Mouse (Mus musculus): ENCODE results near the gene Dda1.

Dda1 gene

DNA sequence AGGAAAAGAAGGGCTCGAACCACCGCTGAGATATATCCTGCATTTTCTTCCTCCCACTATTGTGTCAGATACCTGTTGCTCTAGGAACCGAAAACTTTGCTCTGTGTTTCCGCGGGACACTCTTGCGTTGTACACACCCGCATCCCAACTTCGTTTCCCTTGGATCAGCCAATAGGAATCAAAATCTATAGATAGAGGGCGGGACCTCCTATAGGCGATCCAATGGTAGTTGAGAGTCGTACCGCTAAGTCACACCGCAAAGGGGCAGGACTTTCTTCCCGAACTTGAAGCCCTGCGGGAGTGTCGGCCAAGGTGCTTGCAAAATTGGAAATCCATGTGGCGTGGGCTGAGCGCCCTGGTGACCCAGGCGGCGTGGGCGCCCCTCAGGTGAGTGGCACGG is 19.5 kb downstream of the Dda1 start:
- peak; percentile 88 to 97 for DNase-seq (ENCODE audit: inconsistent age in 2 of 2, low spot score in 1 of 2)

DNA sequence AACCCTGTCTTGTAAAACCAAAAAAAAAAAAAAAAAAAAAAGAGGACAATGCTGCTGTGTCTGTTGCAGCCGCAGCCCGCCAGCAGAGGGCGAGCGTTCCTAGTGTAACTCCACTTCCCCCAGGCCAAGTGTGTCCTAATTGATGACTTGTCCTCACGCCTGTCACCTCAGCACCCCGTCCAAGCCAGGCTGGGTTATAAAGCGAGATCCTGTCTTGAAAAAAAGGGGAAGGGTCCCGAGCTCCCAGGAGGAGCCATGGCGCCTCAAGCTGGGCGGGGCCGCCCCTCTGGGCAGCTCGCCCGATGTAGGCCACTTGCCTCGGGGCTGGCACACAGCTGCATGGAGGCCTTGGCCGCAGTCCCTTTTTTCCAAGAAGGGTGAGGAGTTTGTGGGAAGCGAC is 26.0 kb downstream of the Dda1 start:
- peak; percentile 85 to 96 for DNase-seq (ENCODE audit: inconsistent age in 2 of 2, low spot score in 1 of 2)

DNA sequence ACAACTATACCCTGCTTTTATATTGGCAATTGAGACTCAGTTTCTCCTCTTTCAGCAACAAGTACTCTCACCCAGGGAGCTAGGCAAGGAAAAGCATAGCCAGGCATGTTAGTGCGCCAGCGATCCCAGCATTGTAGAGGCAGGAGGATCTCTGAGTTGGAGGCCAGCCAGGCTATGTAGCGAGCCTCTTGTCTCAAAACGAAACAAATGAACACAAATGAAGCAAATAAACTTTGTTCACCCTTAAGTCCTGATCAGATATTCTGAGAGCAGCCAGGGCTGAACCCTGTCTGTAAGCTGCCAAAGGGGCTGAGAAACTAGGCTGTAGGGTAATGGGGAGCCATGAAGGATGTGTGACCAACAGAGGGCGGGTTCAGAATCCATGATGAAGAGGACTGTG is 26.8 kb downstream of the Dda1 start:
- DNase-seq (ENCODE audit: inconsistent age in 2 of 2, low spot score in 1 of 2), result peak; percentile 31 to 71

DNA sequence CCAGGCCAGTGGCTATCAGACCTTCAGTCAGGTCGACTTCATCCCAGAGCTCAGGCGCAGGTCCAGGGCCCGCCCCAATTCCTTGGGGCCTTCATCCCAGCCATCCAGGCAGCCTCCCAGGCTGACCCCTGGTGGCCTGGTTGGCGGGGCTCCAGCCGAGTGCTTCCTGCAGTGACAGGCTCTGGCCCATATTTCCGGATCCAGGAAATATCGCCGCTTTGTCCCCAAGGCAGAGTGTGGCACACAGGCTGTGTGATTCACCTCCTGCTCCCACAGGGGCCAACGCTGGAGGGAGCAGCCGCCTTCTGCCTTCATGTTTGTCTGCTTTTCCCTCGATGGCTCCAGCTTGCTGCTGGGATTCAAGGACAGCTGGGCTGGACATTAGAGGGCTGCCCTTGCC is 27.5 kb downstream of the Dda1 start:
- peak; percentile 94 to 98 for DNase-seq (ENCODE audit: inconsistent age in 2 of 2, low spot score in 1 of 2)

DNA sequence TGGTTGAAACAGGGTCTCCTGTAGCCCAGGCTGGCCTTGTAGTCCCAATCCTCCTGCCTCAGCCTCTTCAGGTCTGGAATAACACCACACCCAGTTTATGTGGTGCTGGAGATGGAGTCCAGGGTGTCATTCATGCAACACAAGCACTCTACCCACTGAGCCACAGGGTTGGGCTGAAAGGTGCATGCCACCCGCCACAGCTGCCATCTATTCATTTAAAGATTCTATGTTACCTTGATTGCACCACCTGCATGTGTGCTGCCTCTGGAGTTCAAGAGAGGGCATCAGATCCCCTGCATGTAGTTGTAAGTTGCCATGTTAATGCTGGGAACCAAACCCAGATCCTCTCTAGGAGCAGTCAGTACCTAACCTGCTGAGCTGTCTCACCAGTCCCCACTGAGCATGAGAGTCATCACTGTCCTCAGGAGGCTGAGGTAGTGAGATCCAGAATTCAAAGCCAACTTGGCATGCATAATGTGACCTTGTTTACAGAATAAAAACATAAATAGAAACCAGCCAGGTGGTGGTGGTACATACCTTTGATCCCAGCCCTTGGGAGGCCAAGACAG is 28.2 kb downstream of the Dda1 start:
- peak in 1 of 2 experiments; percentile 63 for DNase-seq (ENCODE audit: inconsistent age in 2 of 2, low spot score in 1 of 2)

DNA sequence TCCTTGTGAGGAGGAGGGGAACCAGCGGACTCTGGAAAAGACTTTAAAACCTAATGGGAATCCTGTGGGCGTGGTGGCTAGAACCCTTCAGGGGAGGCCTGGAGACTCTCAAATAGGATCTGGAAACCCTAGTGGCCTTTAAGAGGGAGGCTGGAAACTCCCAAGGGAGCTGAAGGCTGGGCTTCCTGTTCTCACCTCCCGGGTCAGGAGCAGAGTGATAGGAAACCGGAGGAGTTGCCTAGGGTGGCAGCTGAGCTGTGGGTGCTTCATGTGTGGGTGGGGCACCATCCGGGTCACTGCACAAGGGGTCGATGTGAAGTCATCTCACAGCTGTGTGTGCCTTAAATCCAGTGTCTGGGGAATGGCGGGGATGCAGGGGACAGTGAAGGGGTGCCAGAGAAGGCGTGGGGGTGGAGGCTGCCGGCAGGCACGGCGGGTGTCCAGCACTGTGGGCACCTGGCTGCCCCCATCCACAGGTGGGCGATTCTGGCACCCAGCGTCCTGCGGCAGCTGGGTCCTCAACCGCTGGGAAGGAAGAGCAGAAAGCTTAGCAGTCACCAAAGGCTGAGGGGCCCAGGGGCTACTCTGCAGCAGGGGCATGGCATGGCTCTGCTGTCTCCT is 29.0 kb downstream of the Dda1 start:
- peak; percentile 67 to 79 for DNase-seq (ENCODE audit: inconsistent age in 2 of 2, low spot score in 1 of 2)

DNA sequence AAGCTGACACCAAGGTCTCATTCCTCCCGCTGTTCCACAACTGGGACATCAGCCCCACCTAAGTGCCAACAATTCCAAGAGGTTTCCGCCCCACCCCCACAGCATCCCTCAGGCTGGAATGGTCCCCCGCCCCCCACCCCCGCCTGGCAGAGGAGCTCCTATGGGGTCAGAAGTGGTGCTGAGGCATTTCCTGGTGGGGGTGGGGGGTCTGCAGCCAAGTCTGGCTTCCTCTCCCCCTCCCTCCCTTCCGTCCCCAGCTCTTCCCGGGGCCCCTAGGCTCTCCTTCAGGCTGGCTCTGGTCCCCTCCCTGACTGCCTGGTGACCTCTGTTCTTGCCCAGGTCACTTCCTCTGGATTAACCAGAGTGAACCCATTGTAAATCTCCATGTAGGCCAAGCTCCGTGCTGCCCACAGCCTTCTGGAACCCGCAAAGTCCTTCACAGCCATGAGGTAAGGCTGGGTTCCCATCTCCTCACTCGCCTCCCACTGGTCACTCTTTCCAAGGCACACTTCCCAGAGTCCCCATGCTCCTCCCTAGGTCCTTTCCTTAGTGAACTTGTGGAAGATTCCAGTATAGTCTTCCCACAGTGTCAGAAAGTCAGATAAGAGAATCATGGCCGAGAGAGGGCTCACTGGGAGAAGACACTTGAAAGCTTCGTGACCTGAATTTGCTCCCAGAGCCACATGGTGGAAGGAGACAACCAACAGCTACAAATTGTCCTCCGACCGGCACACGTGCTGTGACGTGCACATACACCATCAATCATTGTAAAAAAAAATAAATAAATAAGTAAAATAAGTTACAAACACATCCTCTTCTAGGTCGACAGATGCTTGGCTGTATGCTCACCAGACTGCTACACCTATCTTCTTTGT is 30.1 kb downstream of the Dda1 start:
- DNase-seq (ENCODE audit: inconsistent age in 2 of 2, low spot score in 1 of 2), result peak; percentile 49 to 72

DNA sequence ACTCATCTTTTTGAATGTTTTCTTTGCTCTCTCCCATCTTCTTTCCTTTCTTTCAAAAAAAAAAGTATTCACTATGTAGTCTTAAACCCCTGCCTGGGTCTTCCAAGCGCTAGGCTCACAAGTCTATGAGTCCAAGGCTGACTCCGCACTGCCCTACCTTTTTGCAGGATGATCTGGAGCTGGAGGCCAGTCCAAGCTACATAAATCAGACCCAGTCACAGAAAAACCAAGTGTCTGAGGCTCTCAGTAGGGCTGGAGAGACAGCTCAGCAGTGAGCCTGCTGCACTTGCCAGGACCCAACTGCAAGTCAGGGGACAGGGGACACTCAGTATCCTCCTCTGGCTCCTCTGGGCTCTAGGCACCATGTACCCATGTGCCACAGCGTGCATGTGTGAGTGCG is 35.4 kb downstream of the Dda1 start:
- peak in 1 of 2 experiments; percentile 70 for DNase-seq (ENCODE audit: inconsistent age in 2 of 2, low spot score in 1 of 2)

DNA sequence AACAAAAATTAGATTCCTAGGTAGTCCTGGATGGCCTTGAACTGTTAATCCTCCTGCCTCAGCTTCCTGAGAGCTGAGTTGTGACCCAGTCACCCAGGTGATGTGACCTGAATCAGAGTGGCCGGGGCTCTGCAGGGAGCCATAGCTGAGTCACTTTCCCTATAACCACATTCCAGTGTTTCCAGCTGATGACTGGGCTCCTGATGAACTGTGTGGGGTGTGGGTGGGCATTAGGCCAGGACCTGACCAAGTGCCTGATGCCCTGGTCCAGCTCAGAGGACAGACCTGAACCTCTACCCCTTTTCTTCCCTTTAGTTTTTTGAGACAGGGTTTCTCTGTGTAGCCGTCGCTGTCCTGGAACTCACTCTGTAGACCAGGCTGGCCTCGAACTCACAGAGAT is 36.3 kb downstream of the Dda1 start:
- DNase-seq (ENCODE audit: inconsistent age in 2 of 2, low spot score in 1 of 2), result no peak

DNA sequence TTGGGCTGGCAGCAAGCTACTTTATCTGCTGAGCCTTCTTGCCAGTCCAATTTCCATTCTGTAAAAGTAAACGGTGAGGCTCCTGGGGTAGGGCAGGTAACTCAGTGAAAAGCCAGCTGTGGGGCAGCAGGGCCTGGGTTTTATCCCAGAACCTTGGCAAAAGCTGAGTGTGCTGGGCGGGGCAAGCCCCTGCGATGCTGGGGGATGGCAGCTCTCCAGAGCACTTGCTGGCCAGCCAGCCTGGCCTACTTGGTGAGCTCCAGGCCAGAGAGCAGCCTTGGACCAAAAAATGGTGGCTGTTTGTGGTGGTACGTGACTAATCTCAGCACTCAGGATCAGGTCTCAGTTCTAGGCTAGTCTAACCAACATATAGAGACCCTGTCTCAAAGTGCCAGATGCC is 37.0 kb downstream of the Dda1 start:
- DNase-seq (ENCODE audit: inconsistent age in 2 of 2, low spot score in 1 of 2), result peak in 1 of 2 experiments; percentile 73

DNA sequence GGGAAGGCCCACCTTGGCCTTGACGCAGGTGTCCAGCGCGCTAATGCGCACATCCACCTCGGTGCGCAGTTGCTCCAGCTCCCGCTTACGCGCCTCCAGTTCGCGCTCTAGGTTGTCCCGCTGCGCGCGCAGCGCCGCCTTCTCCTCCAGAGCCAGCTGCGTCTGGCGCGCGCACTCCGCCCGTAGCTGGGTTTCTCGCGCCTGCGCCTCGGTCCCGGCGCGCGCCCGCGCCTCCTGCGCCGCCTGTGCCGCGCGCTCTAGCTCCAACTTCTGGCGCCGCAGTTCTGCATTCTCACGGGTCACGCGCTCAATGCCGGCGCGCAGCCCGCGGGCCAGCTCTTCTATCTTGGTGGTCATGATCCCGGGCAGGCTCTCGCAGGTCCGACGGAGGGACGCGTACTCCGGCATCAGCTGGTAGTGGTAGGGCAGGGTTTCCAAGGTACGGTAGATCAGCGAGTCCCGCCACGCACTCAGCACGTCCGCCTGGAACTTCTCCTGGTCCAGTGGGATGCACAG is 38.6 kb downstream of the Dda1 start:
- DNase-seq (ENCODE audit: inconsistent age in 2 of 2, low spot score in 1 of 2), result peak; percentile 78 to 92

DNA sequence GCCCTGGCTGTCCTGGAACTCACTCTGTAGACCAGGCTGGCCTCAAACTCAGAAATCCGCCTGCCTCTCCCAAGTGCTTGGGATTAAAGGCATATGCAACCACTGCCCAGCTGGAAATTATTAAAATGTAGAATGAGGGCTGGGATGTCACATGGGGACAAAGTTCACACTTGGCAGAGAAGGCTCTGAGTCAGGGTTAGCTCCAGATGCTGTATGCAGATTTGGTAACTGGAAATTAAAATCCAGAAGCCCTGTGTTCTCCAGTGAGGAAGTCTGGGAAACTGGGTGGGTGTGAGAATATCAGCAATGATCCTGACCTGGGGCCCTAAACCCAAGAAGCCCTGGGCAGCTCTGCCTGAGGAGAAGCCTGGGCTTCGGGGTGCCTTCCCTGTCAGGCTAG is 40.3 kb downstream of the Dda1 start:
- no peak for DNase-seq (ENCODE audit: inconsistent age in 2 of 2, low spot score in 1 of 2)

DNA sequence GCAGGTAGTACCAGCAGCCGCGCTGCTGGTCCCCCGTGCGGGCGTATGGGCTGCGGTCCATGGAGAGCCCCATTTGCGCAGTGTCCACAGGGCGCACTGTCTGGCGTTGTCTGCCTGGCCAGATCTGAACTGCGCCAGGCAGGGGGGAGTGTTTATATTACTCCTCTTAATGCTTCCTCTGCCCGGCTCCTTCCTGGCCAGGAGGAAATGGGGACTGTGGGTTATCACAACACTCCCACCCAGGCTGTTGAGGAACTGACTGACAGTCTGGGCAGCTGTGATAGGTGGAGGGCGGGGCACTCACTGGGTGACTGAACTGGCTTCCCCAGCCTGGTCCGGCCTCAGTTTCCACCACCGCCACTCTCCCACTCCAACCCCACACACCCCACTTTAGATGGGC is 42.6 kb downstream of the Dda1 start, which contains the start of gene Plvap:
Gene Plvap (minus strand): TSS at position 109 of the 400 bp plus-strand sequence.
- peak in 1 of 2 experiments; percentile 64 for DNase-seq (ENCODE audit: inconsistent age in 2 of 2, low spot score in 1 of 2)

DNA sequence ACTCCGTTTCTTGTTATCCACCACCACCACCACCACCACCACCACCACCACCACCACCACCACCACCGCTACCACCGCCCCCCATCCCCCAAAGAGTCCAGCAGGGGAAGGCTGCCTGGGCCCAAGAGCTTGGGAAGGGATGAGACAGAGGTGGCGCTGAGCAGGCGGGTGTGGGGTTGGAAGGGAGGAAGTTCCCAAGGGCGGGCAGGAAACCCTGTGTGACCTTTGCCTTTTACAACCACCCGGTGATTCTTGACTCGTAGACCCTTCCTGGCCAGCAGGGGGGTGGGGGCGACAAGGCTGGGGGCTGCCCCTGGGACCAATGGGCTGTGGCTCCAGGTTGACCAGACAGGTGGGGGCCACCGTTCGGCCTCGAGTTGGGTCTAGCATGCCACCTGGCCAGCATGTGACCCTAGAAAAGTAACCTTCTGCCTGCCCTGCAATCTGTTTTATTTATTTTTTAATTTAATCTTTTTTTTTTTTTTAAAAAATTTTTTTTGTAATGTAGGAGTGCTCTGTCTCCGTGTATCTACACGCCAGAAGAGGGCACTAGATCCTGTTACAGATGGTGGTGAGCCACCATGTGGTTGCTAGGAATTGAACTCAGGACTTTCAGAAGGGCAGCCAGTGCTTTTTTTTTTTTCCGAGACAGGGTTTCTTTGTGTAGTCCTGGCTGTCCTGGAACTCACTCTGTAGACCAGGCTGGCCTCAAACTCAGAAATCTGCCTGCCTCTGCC is 44.2 kb downstream of the Dda1 start:
- no peak for DNase-seq (ENCODE audit: inconsistent age in 2 of 2, low spot score in 1 of 2)

DNA sequence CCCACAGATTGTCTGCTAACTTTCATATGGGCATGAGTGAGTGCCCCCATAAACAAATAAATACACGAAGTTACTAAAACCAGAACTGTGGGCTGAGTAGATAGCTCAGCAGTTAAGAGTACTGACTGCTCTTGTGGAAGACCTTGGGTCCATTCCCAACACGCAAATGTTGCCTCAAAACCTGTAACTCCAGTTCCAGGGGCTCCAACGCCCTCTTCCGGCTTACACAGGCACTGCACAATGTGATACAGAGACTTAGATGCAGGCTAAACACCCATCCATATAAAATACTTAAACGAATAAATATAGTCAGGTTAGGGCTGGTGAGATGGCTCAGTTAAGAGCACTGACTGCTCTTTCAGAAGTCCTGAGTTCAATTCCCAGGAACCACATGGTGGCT is 46.0 kb downstream of the Dda1 start:
- no peak for DNase-seq (ENCODE audit: inconsistent age in 2 of 2, low spot score in 1 of 2)

DNA sequence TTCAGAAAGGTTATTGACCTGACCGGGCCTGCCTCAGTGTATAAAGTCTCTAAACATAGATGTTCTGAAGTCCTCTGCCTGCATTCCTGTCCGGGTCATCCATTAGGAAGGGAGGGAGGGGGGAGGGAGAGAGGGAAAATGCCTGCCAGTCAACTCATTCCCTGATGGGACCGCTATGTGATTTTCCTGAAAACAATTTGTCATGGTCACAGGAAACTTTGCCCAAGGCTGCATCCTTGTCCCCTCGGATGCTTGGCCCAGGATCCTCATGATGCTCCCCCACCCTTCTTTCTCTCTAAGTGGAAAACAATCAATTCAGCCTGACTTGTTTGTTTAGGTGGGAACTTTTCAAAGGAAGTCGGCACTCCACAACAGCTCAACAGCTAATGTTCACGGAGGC is 47.8 kb downstream of the Dda1 start:
- peak in 1 of 2 experiments; percentile 70 for DNase-seq (ENCODE audit: inconsistent age in 2 of 2, low spot score in 1 of 2)

DNA sequence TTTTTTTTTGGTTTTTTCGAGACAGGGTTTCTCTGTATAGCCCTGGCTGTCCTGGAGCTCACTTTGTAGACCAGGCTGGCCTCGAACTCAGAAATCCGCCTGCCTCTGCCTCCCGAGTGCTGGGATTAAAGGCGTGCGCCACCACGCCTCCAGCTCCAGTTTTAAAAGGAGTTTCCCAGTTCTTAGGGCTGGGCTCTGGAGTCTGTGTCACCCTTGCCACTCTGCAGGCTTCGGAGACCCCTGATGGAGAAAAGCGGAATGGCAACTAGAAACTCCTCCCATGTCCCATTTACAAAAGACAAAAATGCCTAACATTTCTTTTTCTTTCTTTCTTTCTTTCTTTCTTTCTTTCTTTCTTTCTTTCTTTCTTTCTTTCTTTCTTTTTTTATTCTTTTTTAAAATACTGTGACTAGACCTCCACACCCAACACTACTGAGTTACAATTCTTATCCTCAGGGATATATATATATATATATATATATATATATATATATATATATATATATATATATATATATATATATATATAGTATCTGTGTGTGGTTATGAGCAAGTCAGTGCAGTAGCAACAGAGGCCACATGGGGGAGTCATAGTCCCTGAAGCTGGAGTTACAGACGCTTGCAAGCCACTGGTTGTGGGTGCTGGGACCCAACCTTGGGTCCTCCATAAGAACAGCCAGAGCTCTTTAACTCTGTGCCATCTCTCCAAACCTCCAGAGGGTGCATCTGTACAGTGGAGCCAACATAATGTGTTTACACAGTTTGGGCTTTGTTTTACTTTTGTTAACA is 50.2 kb downstream of the Dda1 start:
- DNase-seq (ENCODE audit: inconsistent age in 2 of 2, low spot score in 1 of 2), result peak; percentile 65 to 88

DNA sequence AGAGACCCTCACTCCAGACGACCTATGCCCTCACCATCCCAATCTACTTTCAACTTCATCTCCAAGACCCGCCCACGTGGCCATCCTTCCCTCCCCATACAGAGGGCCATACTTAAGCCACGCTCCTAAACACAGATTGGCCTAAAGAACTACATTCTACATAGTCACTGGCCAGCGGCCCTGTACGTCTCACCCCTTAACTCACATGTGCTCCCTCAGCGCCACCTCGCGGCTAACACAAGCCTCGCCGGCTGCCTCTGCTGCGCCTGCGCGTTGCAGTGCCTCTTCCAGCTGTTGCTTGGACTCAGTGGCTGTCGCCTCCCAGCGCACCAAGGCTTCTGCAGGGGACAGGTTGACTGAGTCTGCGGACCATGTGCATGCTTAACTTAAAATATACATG is 52.6 kb downstream of the Dda1 start:
- peak; percentile 94 to 98 for DNase-seq (ENCODE audit: inconsistent age in 2 of 2, low spot score in 1 of 2)

DNA sequence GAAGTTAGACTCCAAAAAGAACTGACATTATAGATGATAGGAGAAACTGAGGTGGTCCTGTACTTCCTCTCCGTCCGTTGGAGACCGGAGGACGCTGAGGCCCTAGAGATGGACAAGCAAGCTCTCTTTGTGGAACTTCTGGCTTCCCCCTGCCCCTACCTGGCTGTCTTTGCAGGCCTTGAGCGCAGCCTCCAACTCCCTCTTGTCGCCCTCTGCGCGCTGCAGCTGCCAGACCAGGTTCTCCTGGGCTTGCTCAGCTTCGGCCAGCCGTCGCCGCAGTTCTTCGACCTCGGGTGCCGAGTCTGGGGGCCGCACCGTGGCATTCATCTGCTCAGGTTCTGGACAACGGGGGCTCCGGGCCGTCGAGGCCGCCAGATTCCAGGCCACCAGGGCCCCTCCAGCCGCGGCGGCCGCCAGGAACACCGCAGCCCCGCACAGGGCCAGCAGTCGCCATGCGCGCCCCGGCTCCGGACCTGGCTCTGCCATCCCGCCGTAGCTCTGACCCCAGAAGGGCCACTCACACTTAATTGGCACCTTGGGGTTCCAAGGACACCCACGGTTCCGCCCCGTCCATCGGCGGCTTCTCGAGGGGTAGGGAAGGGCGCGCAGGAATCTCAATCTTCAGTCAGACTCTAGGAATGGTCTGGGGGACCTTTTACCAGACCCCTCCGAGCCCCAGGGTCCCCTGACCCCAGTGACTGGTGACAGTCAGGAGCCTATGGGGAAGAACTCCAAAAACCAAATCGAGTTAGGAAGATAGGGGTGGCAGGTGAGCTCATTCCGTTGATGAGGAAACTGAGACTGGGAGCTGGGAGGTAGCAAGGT is 56.4 kb downstream of the Dda1 start, which contains the start of gene Ccdc194:
Gene Ccdc194 (minus strand): TSS at position 486 of the 825 bp plus-strand sequence.
- no peak for DNase-seq (ENCODE audit: inconsistent age in 2 of 2, low spot score in 1 of 2)
